Mouse (Mus musculus) heart, embryonic 14.5 days (tissue): ENCODE results near the gene Apoc4. TPM values are rescaled to one million over a fixed set of nuclear protein-coding genes. Genes with fewer than 3 reads are reported as not detected.

Experiments
- ATAC-seq: fragments of 200-750 bp; cut with Nextera tagmentation; 2 replicates; pipeline ENCODE4 v1.8.0; 2017; ENCODE audit warnings: low read depth, moderate TSS enrichment; ENCODE audit not compliant: insufficient number of reproducible peaks, insufficient read depth, low FRiP score
- H3K27ac ChIP-seq, 2 experiments: fragments of 200-500 bp in 1 of 2; fragments of 300-500 bp in 1 of 2; sonication (generic) in 1 of 2; replicated peaks in 1 of 2; 2 replicates each; pipeline ENCODE4 v1.5.1; 2012 to 2014; ENCODE audit warnings: low read depth in 2 of 2, low read length in 2 of 2, control low read depth in 1 of 2, mild to moderate bottlenecking in 1 of 2, mixed read lengths in 1 of 2; ENCODE audit not compliant: control insufficient read depth in 1 of 2, insufficient read depth in 1 of 2
- H3K27me3 ChIP-seq: fragments of 300-500 bp; sonication (generic); 2 replicates; pipeline ENCODE4 v1.6.1; 2014; ENCODE audit warnings: mild to moderate bottlenecking, low read length, control low read depth; ENCODE audit not compliant: control insufficient read depth, insufficient read depth
- H3K36me3 ChIP-seq: fragments of 300-500 bp; sonication (generic); 2 replicates; pipeline ENCODE4 v1.6.1; 2014; ENCODE audit warnings: mild to moderate bottlenecking, control low read depth, low read length, mixed read lengths; ENCODE audit not compliant: control insufficient read depth, insufficient read depth
- H3K4me1 ChIP-seq, 2 experiments: fragments of 200-500 bp in 1 of 2; fragments of 300-500 bp in 1 of 2; sonication (generic) in 1 of 2; 2 replicates each; pipeline ENCODE4 v1.6.1; 2012 to 2014; ENCODE audit warnings: low read length in 2 of 2, control low read depth in 1 of 2, mixed read lengths in 1 of 2; ENCODE audit not compliant: control insufficient read depth in 2 of 2, insufficient read depth in 2 of 2
- H3K4me2 ChIP-seq: fragments of 300-500 bp; sonication (generic); 2 replicates; pipeline ENCODE4 v1.6.1; 2014; ENCODE audit warnings: mild to moderate bottlenecking, low read length
- H3K4me3 ChIP-seq, 2 experiments: fragments of 200-500 bp in 1 of 2; fragments of 300-500 bp in 1 of 2; sonication (generic) in 1 of 2; 2 replicates each; pipeline ENCODE4 v1.5.1; 2012 to 2014; ENCODE audit warnings: low read length in 2 of 2, mild to moderate bottlenecking in 2 of 2, control low read depth in 1 of 2, low read depth in 1 of 2, moderate library complexity in 1 of 2; ENCODE audit not compliant: control insufficient read depth in 1 of 2, insufficient read depth in 1 of 2
- H3K9ac ChIP-seq: fragments of 300-500 bp; sonication (generic); 2 replicates; pipeline ENCODE4 v1.6.1; 2014; ENCODE audit warnings: mild to moderate bottlenecking, low read length
- H3K9me3 ChIP-seq: fragments of 300-500 bp; sonication (generic); 2 replicates; pipeline ENCODE4 v1.6.1; 2016; ENCODE audit warnings: low read length, control low read depth; ENCODE audit not compliant: control insufficient read depth
- WGBS: fragments of 180-500 bp; shearing (Covaris S2); extraction: QIAGEN DNeasy Blood & Tissue Kit; methylation state at CpG from one replicate; pipeline ENCODE4 v1.1.7; 2014; 5-methylcytosine and 5-hydroxymethylcytosine counted together
- polyA plus RNA-seq: library from polyadenylated mRNA; unstranded; fragments of >200 nt; fragmentation: Nextera tagmentation; extraction: Ambion mirVana; gene quantifications from 2 replicates; pipeline ENCODE4 v1.2.1, GENCODE M21; 2014

The Apoc4 gene
- polyA plus RNA-seq, 1 experiment from 2014 or later = 0.31 TPM

- no peaks in the 10 kb centered on the region for H3K9me3 ChIP-seq
- WGBS = 1% methylated on average over 19 of the region's 20 CpGs
- H3K36me3 ChIP-seq = peaks cover 32% of the 10 kb centered on the region
- peak within 1 kb of the TSS; percentile 43 to 48 for H3K4me3 ChIP-seq
- H3K27ac ChIP-seq = peak within 1 kb of the TSS; percentile 32 to 41
- peak within 1 kb of the TSS; percentile 74 for H3K9ac ChIP-seq
- no peaks in the 10 kb centered on the region for H3K27me3 ChIP-seq
- ATAC-seq = peak; percentile 55
- peak within 1 kb of the TSS; percentile 79 for H3K4me2 ChIP-seq
- peaks cover 30 to 45% of the 10 kb centered on the region in 2 experiments for H3K4me1 ChIP-seq
Measured at GRCm38 (mm10) chr7:19698907-19699826, 17.9 kb upstream of the Apoc4 start, which contains the start of gene Apoe. Gene Apoe, minus strand, starts transcription at chr7:19699188.

- H3K9me3 ChIP-seq = no peaks in the 10 kb centered on the region
- peak overlapping the region; percentile 9 to 41 for H3K27ac ChIP-seq
- no peak for ATAC-seq
- peaks cover 37 to 50% of the 10 kb centered on the region in 2 experiments for H3K4me1 ChIP-seq
- H3K4me2 ChIP-seq = peak overlapping the region; percentile 79
- H3K4me3 ChIP-seq = peak overlapping the region; percentile 43 to 48
- peaks cover 26% of the 10 kb centered on the region for H3K36me3 ChIP-seq
- WGBS = 1% methylated on average over 28 of the region's 28 CpGs
- H3K27me3 ChIP-seq = no peaks in the 10 kb centered on the region
- H3K9ac ChIP-seq = peak overlapping the region; percentile 74
Measured at GRCm38 (mm10) chr7:19697949-19698906, 16.9 kb upstream of the Apoc4 start.

GRCm38 (mm10) chr7:19696336-19696873 lies 15.1 kb upstream of the Apoc4 start:
- Histone ChIP-seq H3K27me3 (no peaks in the 10 kb centered on the region), H3K4me3 (no peak overlapping the region), H3K4me2 (no peak overlapping the region; the same call in 1 of the 2 replicates), H3K9ac (no peak overlapping the region), H3K9me3 (no peaks in the 10 kb centered on the region), H3K27ac (0 out of 4 replicates have a peak overlapping the region, but pooled peaks of 1 of the 2 experiments have one; percentile 21), H3K36me3 (peaks cover 9% of the 10 kb centered on the region), H3K4me1 (peaks cover 47 to 53% of the 10 kb centered on the region in 2 experiments)
- no peak for ATAC-seq
- WGBS = 92% methylated on average over 34 of the region's 34 CpGs

- 63% methylated on average over 6 of the region's 6 CpGs for WGBS
- no peak for ATAC-seq
- Histone ChIP-seq H3K4me1 (peaks cover 46 to 49% of the 10 kb centered on the region in 2 experiments), H3K36me3 (peaks cover 8% of the 10 kb centered on the region), H3K4me2 (no peak overlapping the region), H3K4me3 (no peak overlapping the region), H3K27ac (peak overlapping the region in 1 of 2 experiments; percentile 78; a peak in 2 of 4 replicates), H3K27me3 (no peaks in the 10 kb centered on the region), H3K9ac (no peak overlapping the region), H3K9me3 (no peaks in the 10 kb centered on the region)
Measured at GRCm38 (mm10) chr7:19695881-19696280, 14.6 kb upstream of the Apoc4 start.

GRCm38 (mm10) chr7:19695213-19695594 lies 13.9 kb upstream of the Apoc4 start:
- 7% methylated on average over 8 of the region's 8 CpGs for WGBS
- Histone ChIP-seq H3K4me2 (peak overlapping the region; percentile 19; the same call in 1 of the 2 replicates), H3K9ac (no peak overlapping the region; the same call in 1 of the 2 replicates), H3K9me3 (no peaks in the 10 kb centered on the region), H3K27ac (peak overlapping the region; percentile 78 to 94), H3K4me1 (peaks cover 42 to 43% of the 10 kb centered on the region in 2 experiments), H3K36me3 (peaks cover 8% of the 10 kb centered on the region), H3K4me3 (no peak overlapping the region), H3K27me3 (no peaks in the 10 kb centered on the region)
- ATAC-seq = no peak

GRCm38 (mm10) chr7:19694336-19695212 lies 13.3 kb upstream of the Apoc4 start:
- Histone ChIP-seq H3K36me3 (peaks cover 8% of the 10 kb centered on the region), H3K4me2 (peak overlapping the region; percentile 19; the same call in 1 of the 2 replicates), H3K4me1 (peaks cover 39 to 42% of the 10 kb centered on the region in 2 experiments), H3K27ac (peak overlapping the region; percentile 78 to 94), H3K9me3 (no peaks in the 10 kb centered on the region), H3K27me3 (no peaks in the 10 kb centered on the region), H3K9ac (no peak overlapping the region; the same call in 1 of the 2 replicates), H3K4me3 (no peak overlapping the region)
- 66% methylated on average over 10 of the region's 10 CpGs for WGBS
- ATAC-seq = no peak
